Mouse (Mus musculus): ENCODE measurements at regions not wholly inside any gene's neighbourhood (a gene's known extent, or its start where the extent isn't known, plus 50 kb on each side); places are given as distances from the start of the nearest gene placed in this dataset.

GRCm38 (mm10) chr4:131208637-131209036, 264.5 kb downstream of the Matn1 start:
- no peak for TF ChIP-seq CTCF (IDR thresholded peaks at IDR 0.05; ENCODE audit: control insufficient read depth, insufficient read depth, insufficient replicate concordance, low read depth, low read length)
- TF ChIP-seq POLR2A (IDR thresholded peaks at IDR 0.05; ENCODE audit: control insufficient read depth, low read depth, low read length), result no peak

Measured in testis, adult 2 months (tissue).